ENCODE assay signal across 7 mouse cellular contexts in genomic region chr10:67871811-67872210, GRCm38 (mm10). TPM values are rescaled to one million over a fixed set of nuclear protein-coding genes. Genes with fewer than 3 reads are reported as not detected.
DNase-seq lines count a peak whose midpoint lies in the region; ATAC-seq and TF ChIP-seq lines count a peak whose summit lies in the region.

No protein-coding gene starts in this region.

- DNase-seq in heart, postnatal 0 days (ENCODE audit: low spot score), result peak; percentile 50
- DNase-seq in layer of hippocampus, adult 9-10 months (ENCODE audit: low spot score), result peak; percentile 87
- DNase-seq in lung, postnatal 4 days, result peak; percentile 55 to 81
- peak; percentile 78 for DNase-seq in right cerebral cortex, postnatal 4 days

- TF ChIP-seq EP300 in heart, postnatal 0 days (IDR thresholded peaks at IDR 0.05; ENCODE audit: low read depth), result no peak

- no peak overlapping the region for H3K4me2 ChIP-seq in heart, postnatal 0 days (ENCODE audit: low read depth, low read length)

- 15% methylated on average over 2 of the region's 2 CpGs for WGBS in heart, postnatal 0 days

- H3K27ac ChIP-seq in heart, postnatal 0 days (ENCODE audit: low read depth), result no peak overlapping the region

- ATAC-seq in activated CD4-positive, CD25-positive, alpha-beta regulatory T cell, adult 4 months, result peak; percentile 91
- peak; percentile 98 for ATAC-seq in common myeloid progenitor, adult 5-6 weeks (replicated peaks; ENCODE audit: low read depth, poor library complexity, severe bottlenecking)
- ATAC-seq in heart, postnatal 0 days (ENCODE audit: insufficient read depth, low read depth), result 0 out of 2 replicates have a peak, but pooled peaks have one; percentile 51

- no peak overlapping the region for H3K9ac ChIP-seq in heart, postnatal 0 days (replicated peaks; ENCODE audit: low read depth, low read length)

- no peak overlapping the region for H3K4me3 ChIP-seq in E14TG2a.4 (replicated peaks; ENCODE audit: low read length)
- no peak overlapping the region for H3K4me3 ChIP-seq in heart, postnatal 0 days (ENCODE audit: low read depth, low read length)

- H3K9me3 ChIP-seq in E14TG2a.4 (ENCODE audit: low read length), result no peaks in the 10 kb centered on the region
- no peaks in the 10 kb centered on the region for H3K9me3 ChIP-seq in heart, postnatal 0 days (replicated peaks; ENCODE audit: control insufficient read depth, low read length)

- TF ChIP-seq CTCF in E14TG2a.4 (conservative IDR thresholded peaks at IDR 0.05; ENCODE audit: low read length), result peak; percentile 31; the same call in 1 of the 2 replicates
- peak; percentile 79 for TF ChIP-seq CTCF in heart, postnatal 0 days (IDR thresholded peaks at IDR 0.05; ENCODE audit: low read depth)

- no peaks in the 10 kb centered on the region for H3K4me1 ChIP-seq in E14TG2a.4 (replicated peaks; ENCODE audit: low read depth, low read length)
- no peaks in the 10 kb centered on the region for H3K4me1 ChIP-seq in heart, postnatal 0 days (ENCODE audit: control insufficient read depth, insufficient read depth)

- H3K27me3 ChIP-seq in E14TG2a.4 (ENCODE audit: insufficient read depth, low read length), result no peaks in the 10 kb centered on the region
- no peaks in the 10 kb centered on the region for H3K27me3 ChIP-seq in heart, postnatal 0 days (ENCODE audit: control insufficient read depth, insufficient read depth, low read length)

- no peaks in the 10 kb centered on the region for H3K36me3 ChIP-seq in E14TG2a.4 (ENCODE audit: insufficient read depth, low read length)
- no peaks in the 10 kb centered on the region for H3K36me3 ChIP-seq in heart, postnatal 0 days (replicated peaks; ENCODE audit: control insufficient read depth, insufficient read depth, low read length)

RNA-seq across cellular contexts. Expression of gene Zfp365, which starts 40.7 kb away (rescaled TPM):
- polyA plus RNA-seq in activated CD4-positive, CD25-positive, alpha-beta regulatory T cell, adult 4 months (2017; shearing (Covaris generic)), result 1 to 10 TPM; 3.0 to 5.2 TPM
- total RNA-seq in common myeloid progenitor, adult 5-6 weeks (2017), result 0.18 TPM in 1 of 2 replicates, not detected in the other
- total RNA-seq in heart, postnatal 0 days (2014; rRNA removed; ENCODE audit: low replicate concordance), result 0.46 TPM in 1 of 2 replicates, not detected in the other
- 0.34 and 0.37 TPM in 2 replicates for polyA plus RNA-seq in heart, postnatal 0 days (2015; fragmentation: Nextera tagmentation; extraction: Ambion mirVana)
